Mouse (Mus musculus) spleen, postnatal 10 days (tissue): ENCODE data around the gene Cacnb2.

Source experiments
- DNase-seq, 2 experiments: peaks; one replicate each; pipeline ENCODE4 v3.0.0; 2021 to 2022; ENCODE audit warnings: low spot score in 2 of 2

The Cacnb2 gene

GRCm38 (mm10) chr2:14602788-14603187 is at the start of gene Cacnb2:
TSS of gene Cacnb2 (plus strand) at chr2:14603088.
- no peak for DNase-seq

DNA sequence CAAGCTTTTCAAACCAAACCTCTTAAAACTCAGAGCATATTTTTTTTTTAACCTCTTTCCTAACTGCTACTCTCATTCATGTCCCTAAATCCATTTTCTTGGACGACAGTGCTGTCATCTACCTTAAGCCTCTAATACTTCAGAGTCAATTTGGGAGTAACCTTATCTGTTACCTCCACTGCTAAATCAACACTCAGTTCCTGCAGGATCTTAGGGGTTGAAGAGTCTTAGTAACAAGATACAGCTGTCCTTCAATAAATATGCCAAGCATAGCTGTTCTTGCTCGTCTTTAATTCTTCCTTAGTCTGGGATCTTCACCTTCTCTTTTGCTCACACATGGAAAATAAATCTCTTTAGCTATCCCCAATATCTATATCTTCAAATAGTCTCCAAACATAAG is 34.9 kb upstream of the Cacnb2 start:
- DNase-seq, result no peak

- no peak for DNase-seq
Measured at GRCm38 (mm10) chr2:14571300-14571699, 31.6 kb upstream of the Cacnb2 start.

- DNase-seq, result no peak
Measured at GRCm38 (mm10) chr2:14589541-14589940, 13.3 kb upstream of the Cacnb2 start.

DNA sequence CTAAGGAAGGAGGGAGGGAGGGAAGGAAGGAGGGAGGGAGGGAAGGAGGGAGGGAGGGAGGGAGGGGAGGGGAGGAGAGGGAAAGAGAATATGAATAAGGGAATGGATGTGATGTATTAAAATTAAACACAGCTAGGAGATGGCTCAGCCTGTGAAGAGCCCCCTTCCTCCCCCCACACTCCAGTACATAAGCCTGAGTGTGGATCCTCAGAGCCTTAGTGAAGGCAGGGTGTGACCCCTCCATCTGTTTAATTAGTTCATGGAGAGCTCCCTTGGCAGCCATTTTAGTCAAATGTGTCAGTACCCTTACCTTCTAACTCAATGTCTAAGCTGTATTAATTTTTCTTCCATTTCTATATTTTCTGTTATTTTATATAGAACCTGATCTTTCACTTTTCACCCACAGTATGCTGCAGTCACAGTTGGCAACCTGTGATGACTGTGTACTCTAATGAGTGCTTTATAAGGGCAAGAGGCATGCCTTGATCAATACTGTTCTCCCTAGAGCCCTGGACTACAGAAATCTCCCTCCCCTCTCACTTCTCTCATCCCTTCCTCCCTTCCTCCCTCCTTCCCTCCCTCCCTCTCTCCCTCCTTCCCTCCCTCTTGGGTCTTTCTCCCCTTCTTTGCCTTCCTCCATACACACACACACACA is 4.9 kb upstream of the Cacnb2 start:
- DNase-seq, result no peak

GRCm38 (mm10) chr2:14603784-14604781 is 1.2 kb downstream of the Cacnb2 start:
- peak; percentile 23 to 49 for DNase-seq

DNA sequence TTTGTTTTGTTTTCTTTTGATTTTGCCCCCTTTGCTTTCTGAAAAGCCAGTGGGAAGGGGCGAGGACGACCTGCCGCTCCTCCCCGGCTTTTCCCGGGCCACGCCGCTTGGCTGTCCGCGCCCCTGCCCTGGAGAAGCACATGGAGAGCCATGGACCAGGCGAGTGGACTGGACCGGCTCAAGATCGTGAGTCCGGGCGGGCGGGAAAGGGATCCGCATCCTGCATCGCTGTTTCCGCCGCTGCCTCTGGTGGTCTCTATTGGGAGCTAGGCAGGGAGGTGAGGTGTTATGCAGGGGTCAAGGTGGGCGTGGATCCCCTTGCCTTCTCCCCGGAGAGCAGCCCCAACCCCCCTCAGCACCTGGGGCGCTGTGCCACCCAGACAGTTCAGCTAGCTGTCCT is 1.9 kb downstream of the Cacnb2 start:
- DNase-seq, result peak; percentile 8 to 18

DNA sequence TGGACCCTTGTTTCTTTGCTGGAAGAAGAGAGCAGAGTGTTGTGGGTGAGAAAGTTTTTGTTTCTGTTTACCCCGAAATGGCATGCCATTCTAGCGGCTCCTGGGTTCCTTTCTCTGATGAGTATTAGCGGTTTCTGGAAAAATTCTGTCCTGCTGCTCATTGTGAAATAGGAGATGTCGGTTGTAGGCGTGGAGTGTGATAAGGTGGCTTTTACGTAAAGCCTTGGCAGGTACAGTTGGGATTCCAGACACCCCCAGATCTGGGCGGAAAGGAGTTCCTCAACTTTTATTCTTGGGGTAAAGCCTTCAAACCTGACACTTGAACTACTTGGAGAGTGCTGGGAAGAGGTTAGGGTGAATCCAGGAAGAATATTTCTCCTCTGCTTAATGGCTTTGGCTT is 2.3 kb downstream of the Cacnb2 start:
- no peak for DNase-seq

DNA sequence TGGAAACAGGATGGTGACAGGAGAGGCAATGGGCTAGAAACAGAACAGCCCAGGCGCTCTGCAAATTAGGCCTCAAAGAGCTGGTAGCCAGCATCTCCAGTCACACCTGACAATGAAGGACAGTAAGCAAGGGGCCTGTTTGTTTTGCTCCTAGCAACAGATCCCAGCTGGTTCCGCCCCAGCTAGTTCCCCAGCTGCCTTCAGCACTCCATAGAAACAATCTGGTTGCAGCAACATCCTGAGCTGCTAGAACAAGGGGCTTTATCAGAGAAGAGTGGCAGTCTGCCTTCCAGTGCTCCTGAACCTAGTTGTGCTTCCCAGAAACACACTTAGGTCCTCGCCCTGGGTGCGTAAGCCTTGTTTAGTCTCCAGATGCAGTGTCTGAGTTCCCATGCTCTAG is 5.7 kb downstream of the Cacnb2 start:
- no peak for DNase-seq

- no peak for DNase-seq
Measured at GRCm38 (mm10) chr2:14612705-14613104, 9.8 kb downstream of the Cacnb2 start.

GRCm38 (mm10) chr2:14616361-14616760 is 13.5 kb downstream of the Cacnb2 start:
- DNase-seq, result no peak

DNA sequence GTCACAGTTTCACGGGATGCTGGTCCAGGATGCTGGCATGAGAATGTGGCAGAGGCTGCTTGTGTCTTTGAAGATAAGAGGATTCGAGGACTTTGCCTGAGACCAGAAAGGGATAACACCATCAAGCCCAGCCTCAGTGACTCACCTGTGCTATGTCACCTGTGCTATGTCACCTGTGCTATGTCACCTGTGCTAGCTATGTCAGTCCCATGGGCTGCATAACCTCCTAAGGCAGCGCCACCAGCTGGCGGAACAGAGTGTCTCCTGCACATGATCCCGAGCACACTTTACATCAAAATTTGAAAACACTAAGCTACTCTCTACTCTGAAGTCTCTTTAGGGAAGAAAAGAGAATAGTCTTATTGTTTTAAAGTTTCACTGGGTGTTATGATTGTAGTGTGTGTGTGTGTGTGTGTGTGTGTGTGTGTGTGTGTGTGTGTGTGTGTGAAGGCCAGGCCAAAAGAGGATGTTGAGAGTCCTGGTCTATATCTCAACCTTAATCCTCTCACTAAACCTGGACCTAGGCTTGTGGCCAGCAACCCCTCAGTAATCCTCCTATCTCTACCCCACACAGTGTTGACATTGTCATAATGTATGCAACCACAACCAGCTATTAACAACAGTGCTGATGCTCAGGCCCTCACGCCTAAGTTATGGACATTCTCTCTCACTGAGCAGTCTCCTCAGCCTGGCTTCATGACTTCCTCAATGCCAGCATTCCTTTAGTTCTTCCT is 17.4 kb downstream of the Cacnb2 start:
- DNase-seq, result peak in 1 of 2 experiments; percentile 17

DNA sequence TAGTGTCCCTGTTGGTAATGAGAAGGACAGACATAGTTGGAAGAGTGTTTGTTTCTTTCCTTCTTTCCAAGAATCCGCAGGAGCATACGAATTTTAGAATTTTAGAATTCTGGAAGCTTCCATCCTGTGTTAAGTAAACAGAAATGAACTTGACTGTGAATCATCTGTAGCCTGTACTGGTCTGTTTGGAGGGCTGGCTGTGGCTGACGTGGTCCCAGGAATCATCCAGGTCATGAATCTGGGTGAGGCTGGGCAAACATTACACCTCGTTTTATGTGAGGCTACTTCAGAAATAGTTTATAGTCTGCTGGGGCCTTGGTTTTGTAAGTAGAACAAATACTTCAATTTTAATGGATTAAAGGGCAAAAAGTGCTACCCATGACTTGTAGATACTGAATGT is 18.0 kb downstream of the Cacnb2 start:
- no peak for DNase-seq

GRCm38 (mm10) chr2:14623820-14624219 is 20.9 kb downstream of the Cacnb2 start:
- DNase-seq, result no peak

DNA sequence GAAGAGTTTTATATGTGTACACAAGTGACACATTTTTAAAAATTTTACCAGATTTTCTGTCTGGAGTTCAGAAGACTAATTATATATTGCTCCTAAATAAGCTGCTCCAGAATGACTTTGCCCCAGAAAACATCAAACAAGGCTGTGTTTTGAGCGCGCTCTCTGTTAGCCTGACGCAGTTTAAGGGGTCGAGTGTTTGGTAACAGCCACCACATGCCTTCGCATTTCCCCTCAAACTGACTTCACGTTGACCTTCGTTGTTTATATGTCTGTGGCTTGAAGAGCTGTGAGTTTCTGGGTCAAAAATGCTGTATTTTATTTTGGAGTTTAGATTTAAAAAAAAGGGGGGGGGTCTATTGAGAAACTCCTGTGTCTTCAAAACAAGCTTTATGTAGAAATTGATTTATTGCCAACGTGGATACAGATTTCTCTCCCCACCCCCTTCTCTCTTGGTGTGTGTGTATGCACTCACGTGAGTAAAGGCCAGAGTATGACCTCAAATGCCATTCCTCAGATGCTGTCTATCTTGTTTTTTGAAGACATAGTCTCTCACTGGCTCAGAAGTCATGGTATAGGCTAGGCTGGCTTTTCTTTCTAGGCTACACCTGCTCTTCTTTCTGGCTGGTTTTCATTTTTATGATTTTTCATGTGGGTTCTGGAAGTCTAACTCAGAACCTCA is 27.1 kb downstream of the Cacnb2 start:
- DNase-seq, result no peak

GRCm38 (mm10) chr2:14631590-14631989 is 28.7 kb downstream of the Cacnb2 start:
- DNase-seq, result peak; percentile 11 to 67

DNA sequence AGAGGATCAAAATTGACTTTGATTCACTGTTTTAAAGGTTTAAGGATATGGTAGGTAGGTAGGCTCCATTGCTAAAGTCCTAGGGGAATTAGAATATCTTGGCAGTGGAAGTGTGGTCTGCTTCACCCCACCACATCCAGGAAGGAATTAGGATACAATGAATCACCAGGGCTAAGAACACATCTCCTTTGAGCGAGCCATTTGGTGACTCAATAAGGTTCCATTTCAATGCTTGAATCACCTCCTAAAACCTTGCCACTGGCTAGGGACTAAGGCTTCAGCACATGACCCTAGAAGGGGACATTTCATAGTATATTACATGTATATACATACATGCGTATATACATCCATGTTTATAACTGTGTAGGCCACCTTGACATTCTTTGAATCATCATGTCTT is 30.3 kb downstream of the Cacnb2 start:
- DNase-seq, result no peak

DNA sequence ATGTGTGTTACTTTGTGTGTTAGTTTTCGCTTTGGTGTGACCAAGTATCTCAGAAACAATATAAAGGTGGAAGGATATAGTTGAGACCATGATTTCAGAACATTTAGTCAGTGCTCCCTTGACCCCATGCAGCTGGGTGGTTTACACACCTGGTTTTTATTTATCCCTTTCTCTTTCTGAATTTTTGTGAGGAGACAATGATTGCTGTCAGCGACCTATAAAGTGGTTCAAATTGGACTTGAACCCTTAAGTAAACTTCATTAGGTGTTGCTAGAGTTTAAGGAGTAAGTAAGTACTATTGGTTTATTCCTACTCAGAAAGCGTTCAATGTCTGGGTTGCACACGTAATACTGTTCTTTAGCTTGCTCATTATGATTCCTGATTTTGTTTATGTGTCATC is 36.4 kb downstream of the Cacnb2 start:
- DNase-seq, result no peak

GRCm38 (mm10) chr2:14639877-14640276 is 37.0 kb downstream of the Cacnb2 start:
- DNase-seq, result no peak

DNA sequence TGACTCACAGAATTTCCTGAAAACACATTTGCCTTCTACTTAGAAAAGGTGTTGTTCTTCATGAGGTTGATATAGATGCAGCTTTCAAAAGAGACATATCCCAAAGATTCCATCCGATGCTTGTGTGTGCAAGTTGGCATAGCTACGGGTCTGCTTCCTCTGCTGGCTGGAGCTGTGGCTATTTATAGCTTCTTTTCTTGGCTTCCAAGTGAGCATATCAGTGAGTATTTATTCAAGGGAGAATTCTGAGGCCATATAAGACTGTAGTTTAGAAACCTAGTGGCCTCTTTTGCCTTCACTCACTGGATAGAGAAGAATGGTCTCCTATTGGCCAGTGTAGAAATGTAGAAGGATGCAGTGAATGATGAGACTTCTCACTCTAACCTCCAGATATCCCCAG is 38.2 kb downstream of the Cacnb2 start:
- no peak for DNase-seq

GRCm38 (mm10) chr2:14651268-14651667 is 48.4 kb downstream of the Cacnb2 start:
- no peak for DNase-seq

DNA sequence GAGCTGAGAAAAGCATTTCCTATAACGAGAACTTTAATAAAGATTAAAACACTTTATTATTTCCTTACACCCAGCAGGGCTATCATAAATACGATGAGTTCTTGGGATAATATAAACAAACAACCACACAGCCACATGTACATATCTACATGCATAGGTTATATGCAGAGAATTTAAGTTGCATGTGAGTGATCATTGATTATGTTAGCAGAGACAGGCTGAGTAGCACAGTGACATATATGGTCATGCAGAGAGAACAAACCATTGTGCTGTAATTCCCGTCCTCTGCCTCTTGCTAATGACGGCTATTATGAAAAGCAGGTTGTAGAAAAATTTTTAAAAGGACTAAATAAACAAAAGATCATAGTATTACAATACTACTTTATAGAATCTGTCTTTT is 53.8 kb downstream of the Cacnb2 start:
- DNase-seq, result no peak
